Mouse (Mus musculus) G1E (cell line): Measurements from ENCODE around the gene Eif4b.

Source experiments
- CTCF ChIP-seq: IDR thresholded peaks from 2 replicates; pipeline ENCODE4 v1.5.1; 2012; ENCODE audit warnings: low read depth, low read length, inconsistent platforms, mixed read lengths
- GATA1 ChIP-seq: IDR thresholded peaks from 2 replicates; pipeline ENCODE4 v1.6.1; 2012; ENCODE audit warnings: borderline replicate concordance, low read length, inconsistent platforms, mixed read lengths
- GATA2 ChIP-seq: IDR thresholded peaks from 2 replicates; pipeline ENCODE4 v1.6.1; 2012; ENCODE audit warnings: low read depth, low read length, inconsistent platforms, borderline replicate concordance
- POLR2AphosphoS5 ChIP-seq: IDR thresholded peaks from 2 replicates; pipeline ENCODE4 v1.6.1; 2012; ENCODE audit warnings: low read depth, low read length, inconsistent platforms; ENCODE audit not compliant: insufficient replicate concordance
- TAL1 ChIP-seq: conservative IDR thresholded peaks from 2 replicates; pipeline ENCODE4 v1.6.1; 2012; ENCODE audit warnings: low read depth, low read length, inconsistent platforms, mixed read lengths

- TF ChIP-seq GATA1 (no peak), CTCF (no peak), POLR2AphosphoS5 (no peak), TAL1 (no peak), GATA2 (no peak)
These were observed 44.2 kb downstream of the Eif4b start for GRCm38 (mm10) chr15:102117461-102118443.
